Mouse (Mus musculus): ENCODE measurements around the gene Eri3.

Eri3 gene

GRCm38 (mm10) chr4:117550140-117550851 lies at the start of gene Eri3:
Eri3 (plus strand) TSS chr4:117550365.
- peak; percentile 90 for DNase-seq (ENCODE audit: low read depth, low spot score)

- no peak for DNase-seq (ENCODE audit: low read depth, low spot score)
These were observed 31.9 kb upstream of the Eri3 start for GRCm38 (mm10) chr4:117518246-117518645.

DNA sequence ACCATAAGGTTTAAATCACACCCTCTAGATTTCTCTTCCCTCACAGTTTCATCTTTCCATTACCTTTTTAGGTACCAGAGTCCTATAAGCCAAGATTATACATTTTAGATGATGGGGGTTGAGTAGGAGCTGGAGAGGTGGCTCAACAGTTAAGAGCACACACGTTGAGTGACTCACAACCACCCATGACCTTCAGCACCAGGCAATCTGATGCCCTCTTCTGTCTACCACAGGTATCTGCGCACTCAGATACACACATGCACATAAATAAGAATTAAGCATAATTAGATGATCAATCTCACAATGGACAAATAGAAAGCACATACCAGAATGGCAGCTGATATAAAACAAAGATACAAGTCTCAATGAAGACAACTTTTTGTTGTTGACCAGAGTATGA lies 28.8 kb upstream of the Eri3 start:
- DNase-seq (ENCODE audit: low read depth, low spot score), result no peak

DNA sequence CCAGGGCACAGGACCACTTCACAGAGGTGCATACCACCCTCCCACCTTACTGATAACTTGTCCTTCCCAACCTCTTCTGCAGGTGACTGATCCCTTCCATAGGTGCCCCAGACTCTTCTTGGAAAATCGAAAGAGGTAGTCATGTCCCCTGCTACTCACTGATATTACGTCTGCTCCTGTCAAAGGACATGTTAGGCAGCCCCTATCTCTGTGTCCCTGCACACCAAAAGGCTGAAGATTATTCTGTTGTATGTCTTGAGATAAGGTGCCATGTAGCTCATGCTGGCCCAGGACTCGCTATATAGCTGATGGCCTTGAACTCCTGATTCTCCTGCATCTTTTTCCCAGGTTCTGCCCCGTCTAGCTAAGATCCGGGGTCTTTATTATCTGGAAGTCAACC lies 24.2 kb upstream of the Eri3 start:
- no peak for DNase-seq (ENCODE audit: low read depth, low spot score)

DNA sequence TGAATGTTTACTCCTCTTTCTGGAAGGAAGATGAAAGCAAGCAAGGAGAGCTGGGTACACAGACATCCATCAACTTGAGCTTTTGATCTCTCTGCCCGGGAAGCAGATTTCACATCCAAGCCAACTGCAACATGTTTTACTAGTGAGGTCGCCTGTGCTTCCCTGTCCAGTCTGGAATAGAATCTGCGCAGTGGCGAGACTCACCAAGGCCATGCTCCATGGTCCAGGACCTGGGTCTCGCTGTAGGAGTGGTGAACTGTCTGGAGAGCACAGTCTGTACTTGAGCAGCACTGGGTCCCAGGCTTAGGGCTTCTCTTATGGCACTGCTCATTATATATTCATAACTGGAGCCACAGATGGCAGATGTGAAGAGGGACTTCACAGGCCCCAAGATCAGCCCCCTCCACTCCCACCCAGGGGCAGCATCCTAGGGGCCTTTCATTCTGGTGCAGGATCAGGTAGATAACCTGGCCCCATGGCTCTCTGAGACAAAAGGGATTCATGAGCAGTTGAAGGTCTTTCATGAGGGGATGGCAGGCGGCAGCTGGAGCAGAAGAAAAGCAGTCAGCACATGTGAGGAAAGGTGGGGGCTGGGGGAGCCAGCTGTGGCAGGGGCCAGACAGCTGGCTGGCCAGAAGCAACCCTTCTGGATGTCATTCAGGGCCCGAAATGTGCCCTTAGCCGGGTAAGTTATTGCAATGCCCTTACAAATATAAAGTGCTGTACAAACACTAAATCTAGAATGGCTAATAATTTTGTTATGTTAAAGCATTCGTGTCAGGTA lies 22.9 kb upstream of the Eri3 start:
- DNase-seq (ENCODE audit: low read depth, low spot score), result no peak

DNA sequence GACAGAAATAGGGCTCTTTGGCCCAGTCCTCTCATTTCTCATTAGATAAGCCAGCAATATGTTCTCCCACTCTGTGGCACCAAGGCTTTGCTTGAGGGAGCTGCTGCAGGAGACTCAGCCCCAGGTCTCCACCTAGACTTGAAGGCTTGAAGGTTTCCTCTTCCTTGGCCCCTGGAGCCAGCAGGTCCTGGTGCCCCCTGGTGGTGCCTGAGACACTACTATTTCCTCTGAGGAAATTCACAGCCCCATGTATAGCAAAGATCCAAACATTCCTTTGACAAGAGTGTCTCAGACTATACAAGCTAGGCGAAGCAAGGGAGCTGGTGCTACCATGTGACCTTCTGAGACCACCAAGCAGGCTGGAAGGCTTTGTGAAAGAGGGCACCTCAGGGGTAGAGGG lies 22.2 kb upstream of the Eri3 start:
- no peak for DNase-seq (ENCODE audit: low read depth, low spot score)

DNA sequence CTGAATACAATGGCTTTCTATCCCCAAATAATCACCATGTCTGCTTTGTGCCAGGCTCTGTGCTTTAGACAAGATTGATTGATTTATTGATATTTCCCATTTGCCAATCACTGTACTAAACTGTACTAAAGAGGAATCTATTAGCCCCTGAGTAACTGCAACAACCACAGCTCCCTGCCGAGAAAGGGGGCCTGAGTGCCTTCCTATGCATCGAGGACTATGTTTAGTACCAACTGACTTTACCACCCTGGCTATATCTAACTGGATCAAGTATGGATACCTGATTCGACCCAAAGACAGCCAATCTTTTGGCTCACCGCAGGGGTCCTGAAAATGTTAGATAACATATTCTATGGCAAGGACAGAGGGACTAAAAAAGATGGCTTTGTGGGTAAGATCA lies 20.3 kb upstream of the Eri3 start:
- DNase-seq (ENCODE audit: low read depth, low spot score), result no peak

GRCm38 (mm10) chr4:117535496-117536200 lies 14.5 kb upstream of the Eri3 start:
- no peak for DNase-seq (ENCODE audit: low read depth, low spot score)

DNA sequence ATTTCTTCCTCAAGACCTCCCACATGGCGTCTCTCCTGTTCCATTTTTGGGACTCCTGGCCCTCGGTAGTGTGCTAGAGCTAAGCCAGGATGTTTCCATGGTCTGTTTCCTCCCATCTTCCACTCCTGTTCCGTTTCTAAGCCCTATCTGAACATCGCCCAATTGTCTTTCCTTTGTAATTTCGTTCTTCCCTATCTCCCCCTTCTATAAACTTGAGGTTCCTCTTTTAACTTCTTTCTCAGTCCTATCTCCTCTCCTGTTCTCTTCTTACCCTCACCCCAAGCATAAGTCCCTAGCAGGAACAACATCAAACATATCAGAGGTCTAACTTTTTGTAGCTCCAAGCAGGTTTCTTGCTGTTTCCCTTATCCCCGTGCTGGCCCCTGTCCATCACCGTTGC lies 13.2 kb upstream of the Eri3 start:
- DNase-seq (ENCODE audit: low read depth, low spot score), result no peak

DNA sequence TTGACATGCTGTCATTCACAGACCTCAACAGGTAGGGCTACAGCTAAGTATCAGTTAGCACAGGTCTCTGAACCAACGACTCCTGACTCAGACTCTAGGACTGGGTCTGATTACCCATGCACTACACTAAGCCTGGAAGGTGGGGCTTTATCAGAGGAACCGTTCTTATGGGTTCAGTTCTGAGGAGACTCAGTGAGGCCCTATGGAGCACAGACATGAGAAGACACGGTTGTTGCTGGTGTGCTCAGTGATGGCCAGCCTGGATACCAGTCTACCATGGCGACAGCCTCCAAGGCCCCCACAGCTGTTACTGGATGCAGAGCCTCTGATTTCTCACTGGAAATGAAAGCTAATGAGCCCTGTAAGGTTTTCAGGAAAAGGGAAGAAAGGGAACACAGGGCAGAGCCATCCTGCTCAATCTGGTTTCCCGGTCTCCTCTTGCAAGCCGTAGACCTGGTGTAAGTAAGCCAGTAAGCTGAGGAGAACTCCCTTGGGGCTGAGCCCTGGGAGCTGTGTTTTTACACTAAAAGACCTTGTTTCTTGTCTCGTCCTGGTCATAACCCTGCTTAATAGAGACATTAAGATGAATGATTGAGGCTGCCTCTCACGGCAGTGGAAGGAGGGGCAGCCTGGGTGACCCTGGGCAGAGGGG lies 10.7 kb upstream of the Eri3 start:
- no peak for DNase-seq (ENCODE audit: low read depth, low spot score)

DNA sequence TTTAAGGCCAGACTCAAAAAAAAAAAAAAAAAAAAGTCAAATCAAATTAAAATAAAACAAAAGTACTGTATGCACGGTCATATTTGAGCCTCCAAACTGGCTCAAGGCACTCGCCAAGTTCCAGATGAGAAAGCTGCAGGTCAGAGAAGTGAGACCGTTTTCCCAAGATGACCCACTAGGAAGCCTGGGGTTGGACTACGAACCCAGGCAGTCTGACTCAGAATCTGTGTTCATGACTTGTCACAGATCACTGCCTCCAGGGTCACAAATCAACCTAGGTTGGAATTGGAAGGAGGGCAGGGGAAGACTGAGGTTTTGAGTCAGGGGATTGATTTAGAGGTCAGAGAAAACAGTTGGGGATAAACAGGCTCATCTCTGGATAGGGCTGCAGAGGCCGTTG lies 9.6 kb upstream of the Eri3 start:
- DNase-seq (ENCODE audit: low read depth, low spot score), result no peak

DNA sequence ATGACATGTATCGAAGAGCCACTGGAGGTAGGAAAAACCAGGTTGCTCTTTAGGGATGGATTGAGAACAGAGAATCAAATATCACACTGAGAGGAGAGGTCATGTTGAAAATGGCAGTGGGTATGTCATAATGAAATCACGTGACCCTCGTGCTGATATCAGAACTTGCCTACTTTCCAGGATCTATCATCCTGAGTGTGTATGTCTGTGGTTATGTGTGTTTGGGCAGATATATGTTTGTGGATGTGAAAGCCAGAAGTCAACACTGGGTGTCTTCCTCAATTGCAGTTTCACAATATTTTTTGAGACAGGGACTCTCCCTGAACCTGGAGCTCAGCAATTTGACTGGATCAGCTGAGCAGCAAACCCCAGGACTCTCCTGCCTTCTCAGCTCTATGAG lies 4.7 kb upstream of the Eri3 start:
- no peak for DNase-seq (ENCODE audit: low read depth, low spot score)

GRCm38 (mm10) chr4:117546616-117547015 lies 3.5 kb upstream of the Eri3 start:
- DNase-seq (ENCODE audit: low read depth, low spot score), result no peak

GRCm38 (mm10) chr4:117549576-117549975 lies 589 bp upstream of the Eri3 start:
- no peak for DNase-seq (ENCODE audit: low read depth, low spot score)

DNA sequence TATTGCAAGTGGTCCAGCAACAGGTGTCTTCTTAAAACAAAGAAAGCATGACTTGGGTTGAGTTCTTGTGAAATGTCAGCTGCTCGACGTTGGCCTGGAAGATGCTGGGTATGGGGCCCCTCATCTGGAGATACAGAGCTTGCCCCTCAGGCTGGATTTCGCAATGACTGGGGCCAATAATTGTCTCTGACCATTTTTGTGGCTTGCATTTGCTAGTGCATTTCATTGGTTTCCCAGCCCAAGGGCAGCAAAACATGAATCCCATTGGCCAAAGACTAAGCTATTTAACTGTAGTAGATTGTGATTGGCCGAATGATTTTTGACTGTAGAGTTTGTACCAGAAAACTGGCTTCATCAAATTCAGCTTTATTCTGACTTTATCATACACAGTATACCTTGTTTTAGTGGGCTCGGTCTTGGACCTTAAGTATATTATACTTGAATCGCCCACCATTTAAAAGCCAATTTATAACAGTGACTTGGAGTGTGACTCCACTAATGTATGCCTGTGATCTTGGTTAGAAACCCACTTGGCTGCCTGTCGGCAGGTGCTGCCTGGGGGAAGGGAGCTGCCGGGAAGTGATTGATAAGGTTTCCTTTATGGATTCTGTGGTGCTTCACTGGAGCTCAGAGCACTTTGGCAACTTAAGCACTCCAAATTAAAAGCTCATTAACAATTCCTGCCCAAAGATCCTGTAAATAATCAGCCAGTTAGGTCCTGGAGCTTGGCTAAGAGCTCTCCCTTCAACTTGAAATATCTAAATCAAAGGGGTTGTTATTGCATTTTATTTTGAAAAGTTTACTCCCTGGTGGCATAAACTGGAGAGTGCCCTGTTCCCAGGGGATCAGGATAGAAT lies 1.2 kb downstream of the Eri3 start:
- no peak for DNase-seq (ENCODE audit: low read depth, low spot score)

DNA sequence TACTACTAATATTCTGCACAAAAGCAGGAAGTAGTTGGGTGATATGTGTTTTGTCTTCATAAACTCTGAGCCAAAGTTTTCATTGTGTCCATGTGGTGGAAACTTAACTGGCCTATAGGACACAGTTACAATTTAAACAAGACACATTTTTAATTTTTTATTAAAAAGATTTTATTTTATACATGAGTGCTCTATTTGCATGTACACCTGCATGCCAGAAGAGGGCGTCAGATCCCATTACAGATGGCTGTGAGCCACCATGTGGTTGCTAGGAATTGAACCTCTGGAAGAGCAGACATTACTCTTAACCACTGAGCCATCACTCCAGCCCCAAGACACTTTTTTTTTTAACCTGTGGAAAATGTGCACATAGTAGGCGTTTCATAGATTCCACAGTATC lies 5.3 kb downstream of the Eri3 start:
- DNase-seq (ENCODE audit: low read depth, low spot score), result no peak

- DNase-seq (ENCODE audit: low read depth, low spot score), result no peak
These were observed 6.2 kb downstream of the Eri3 start for GRCm38 (mm10) chr4:117556372-117556771.

DNA sequence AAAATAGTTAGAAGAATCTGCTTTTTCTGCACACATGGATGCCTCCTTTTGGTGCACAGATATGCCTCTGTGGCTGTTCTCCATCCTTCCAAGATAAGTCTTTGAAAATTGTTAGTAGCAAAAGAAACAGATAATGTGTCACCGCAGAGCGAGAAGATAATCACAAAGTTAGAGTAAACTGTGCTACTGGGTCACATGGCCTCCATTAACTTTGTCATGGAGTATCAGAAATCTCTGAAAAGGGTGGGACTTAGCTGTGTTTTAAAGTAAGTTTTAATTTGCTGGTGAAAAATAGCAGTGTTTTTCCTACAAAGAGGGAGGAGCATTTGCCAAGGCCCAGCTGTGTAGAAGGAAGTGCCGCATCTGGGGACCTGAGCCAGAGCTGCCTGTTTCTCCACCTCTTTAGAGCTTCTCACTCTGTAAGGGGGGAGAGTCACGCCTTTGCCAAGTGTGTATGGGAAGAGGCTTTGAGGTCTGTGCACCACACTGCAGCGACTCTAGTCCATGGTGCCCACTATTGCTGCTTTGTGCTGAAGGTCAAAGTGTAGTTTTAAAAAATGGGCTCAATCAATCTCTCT lies 7.0 kb downstream of the Eri3 start:
- DNase-seq (ENCODE audit: low read depth, low spot score), result no peak

DNA sequence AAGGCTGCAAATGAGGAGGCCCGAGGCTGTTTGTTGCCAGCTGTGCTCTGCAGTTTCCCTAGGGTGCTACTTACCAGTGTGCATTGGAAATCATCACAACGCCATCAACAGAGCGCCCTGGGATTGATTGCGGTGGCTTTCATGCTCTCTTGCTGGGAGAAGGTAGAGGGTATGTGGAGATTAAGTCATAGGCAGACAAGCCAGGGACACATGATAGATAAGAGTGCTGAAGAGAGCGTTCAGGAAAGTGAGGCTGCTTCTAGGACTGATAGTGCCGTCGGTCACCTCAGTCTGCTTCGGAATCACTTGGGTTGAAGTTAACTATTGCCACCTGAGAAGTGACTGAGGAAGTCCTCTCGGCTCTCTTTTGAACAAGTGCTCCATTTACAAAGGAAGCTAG lies 13.8 kb downstream of the Eri3 start:
- no peak for DNase-seq (ENCODE audit: low read depth, low spot score)

DNA sequence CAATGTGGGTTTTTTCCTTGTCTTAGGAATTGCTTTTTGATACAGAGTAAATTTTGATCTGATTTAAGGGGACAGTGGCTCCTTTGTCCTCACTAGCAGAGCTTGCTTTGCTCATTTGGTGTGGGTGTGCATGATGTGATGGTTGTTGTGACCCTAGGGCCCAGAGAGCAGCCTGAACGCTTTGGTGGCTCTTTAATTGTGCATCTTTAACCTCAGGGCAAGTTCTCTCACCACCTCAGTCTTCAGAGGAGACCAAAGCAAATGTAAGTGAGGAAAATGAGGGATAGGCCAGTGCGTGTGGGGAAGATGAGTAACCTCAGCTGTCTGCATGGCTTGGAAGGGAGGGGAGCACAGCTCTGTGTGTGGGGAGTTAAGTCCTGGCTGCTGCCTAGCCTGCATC lies 18.7 kb downstream of the Eri3 start:
- no peak for DNase-seq (ENCODE audit: low read depth, low spot score)

DNA sequence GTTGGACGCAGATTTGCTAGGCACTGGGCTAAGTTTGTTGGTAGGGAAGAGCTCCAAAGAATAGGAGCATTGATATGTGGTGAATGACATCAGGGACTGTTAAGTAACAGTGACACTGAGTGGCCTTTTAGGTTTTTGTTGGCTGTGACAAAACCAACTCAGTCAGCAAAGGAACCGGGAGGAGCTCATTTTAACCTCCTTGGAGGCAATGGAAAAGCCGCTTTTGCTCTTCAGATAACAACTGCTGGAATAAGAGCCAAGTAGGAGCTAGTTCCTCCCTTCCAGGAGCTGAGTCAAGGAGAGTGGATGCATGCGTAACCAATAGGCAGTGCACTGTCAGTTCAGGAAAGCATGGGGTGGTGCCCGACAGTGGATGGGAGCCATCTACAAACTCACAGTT lies 20.8 kb downstream of the Eri3 start:
- no peak for DNase-seq (ENCODE audit: low read depth, low spot score)

All from WW6 (cell line).